Mouse (Mus musculus): ENCODE results near the gene Dap3. TPM values are rescaled to one million over a fixed set of nuclear protein-coding genes. Genes with fewer than 3 reads are reported as not detected.
"Not testable (repeated sequence)": the region's sequence is repeated elsewhere in the genome, so short reads cannot be mapped to it uniquely, and the experiment has no call there.

The Dap3 gene
- polyA plus RNA-seq, 2 experiments = 55.2 to 102 TPM

- H3K9me3 ChIP-seq (ENCODE audit: control insufficient read depth, low read length) = no peaks in the 10 kb centered on the region
- TF ChIP-seq EP300 (IDR thresholded peaks at IDR 0.05; ENCODE audit: low read depth) = no peak
- TF ChIP-seq CTCF (IDR thresholded peaks at IDR 0.05; ENCODE audit: low read depth) = no peak
- no peaks in the 10 kb centered on the region for H3K27me3 ChIP-seq (ENCODE audit: control insufficient read depth, insufficient read depth, low read length)
- H3K4me2 ChIP-seq (ENCODE audit: low read depth) = peak overlapping the region; percentile 92
- ATAC-seq (ENCODE audit: insufficient read depth) (no peak), DNase-seq (ENCODE audit: low read depth in 3 of 3, low spot score in 3 of 3) (no peak)
- peaks cover 3 to 9% of the 10 kb centered on the region in 2 experiments; a peak in 1 of 4 replicates for H3K4me1 ChIP-seq (replicated peaks; ENCODE audit: control insufficient read depth in 2 of 2, insufficient read depth in 2 of 2, low read length in 1 of 2)
- H3K36me3 ChIP-seq (replicated peaks; ENCODE audit: control insufficient read depth, insufficient read depth, low read depth) = peaks cover 26% of the 10 kb centered on the region
- H3K4me3 ChIP-seq (ENCODE audit: insufficient read depth in 1 of 2, low read depth in 2 of 2, low read length in 2 of 2) = peak overlapping the region in 1 of 2 experiments; percentile 76; a peak in 1 of 4 replicates
- no peak overlapping the region for H3K27ac ChIP-seq
- WGBS (ENCODE audit: insufficient replicate concordance) = 78% methylated on average over 7 of the region's 7 CpGs
- H3K9ac ChIP-seq (replicated peaks) = no peak overlapping the region
Observed at GRCm38 (mm10) chr3:88912585-88912984, 38.4 kb downstream of the Dap3 start.

GRCm38 (mm10) chr3:88906393-88907159 is 44.4 kb downstream of the Dap3 start:
- no peaks in the 10 kb centered on the region for H3K27me3 ChIP-seq (ENCODE audit: control insufficient read depth, insufficient read depth, low read length)
- no peak for DNase-seq (ENCODE audit: low read depth in 3 of 3, low spot score in 3 of 3)
- no peak for TF ChIP-seq EP300 (IDR thresholded peaks at IDR 0.05; ENCODE audit: low read depth)
- no peak for TF ChIP-seq CTCF (IDR thresholded peaks at IDR 0.05; ENCODE audit: low read depth)
- whole genome bisulfite sequencing (ENCODE audit: insufficient replicate concordance) = 75% methylated on average over 6 of the region's 6 CpGs
- H3K36me3 ChIP-seq (replicated peaks; ENCODE audit: control insufficient read depth, insufficient read depth, low read depth) = peaks cover 60% of the 10 kb centered on the region
- no peak overlapping the region for H3K4me3 ChIP-seq (ENCODE audit: insufficient read depth in 1 of 2, low read depth in 2 of 2, low read length in 2 of 2)
- ATAC-seq (ENCODE audit: insufficient read depth) = no peak
- H3K9ac ChIP-seq (replicated peaks) = no peak overlapping the region
- H3K4me1 ChIP-seq (replicated peaks; ENCODE audit: control insufficient read depth in 2 of 2, insufficient read depth in 2 of 2, low read length in 1 of 2) = no peaks in the 10 kb centered on the region
- H3K9me3 ChIP-seq (ENCODE audit: control insufficient read depth, low read length) = no peaks in the 10 kb centered on the region
- H3K4me2 ChIP-seq (ENCODE audit: low read depth) = no peak overlapping the region
- no peak overlapping the region for H3K27ac ChIP-seq

GRCm38 (mm10) chr3:88905741-88906140 is 45.2 kb downstream of the Dap3 start:
- ATAC-seq (ENCODE audit: insufficient read depth) (no peak), DNase-seq (ENCODE audit: low read depth in 3 of 3, low spot score in 3 of 3) (no peak)
- Histone ChIP-seq H3K36me3 (replicated peaks; ENCODE audit: control insufficient read depth, insufficient read depth, low read depth) (peaks cover 65% of the 10 kb centered on the region), H3K9ac (replicated peaks) (no peak overlapping the region), H3K4me2 (ENCODE audit: low read depth) (no peak overlapping the region), H3K4me1 (replicated peaks; ENCODE audit: control insufficient read depth in 2 of 2, insufficient read depth in 2 of 2, low read length in 1 of 2) (no peaks in the 10 kb centered on the region), H3K9me3 (ENCODE audit: control insufficient read depth, low read length) (no peaks in the 10 kb centered on the region), H3K4me3 (ENCODE audit: insufficient read depth in 1 of 2, low read depth in 2 of 2, low read length in 2 of 2) (no peak overlapping the region), H3K27ac (no peak overlapping the region), H3K27me3 (ENCODE audit: control insufficient read depth, insufficient read depth, low read length) (no peaks in the 10 kb centered on the region)
- no peak for TF ChIP-seq EP300 (IDR thresholded peaks at IDR 0.05; ENCODE audit: low read depth)
- no peak for TF ChIP-seq CTCF (IDR thresholded peaks at IDR 0.05; ENCODE audit: low read depth)
- 74% methylated on average over 2 of the region's 2 CpGs for WGBS (ENCODE audit: insufficient replicate concordance)

GRCm38 (mm10) chr3:88905209-88905608 is 45.8 kb downstream of the Dap3 start:
- H3K27ac ChIP-seq = no peak overlapping the region
- H3K4me1 ChIP-seq (replicated peaks; ENCODE audit: control insufficient read depth in 2 of 2, insufficient read depth in 2 of 2, low read length in 1 of 2) = no peaks in the 10 kb centered on the region
- H3K27me3 ChIP-seq (ENCODE audit: control insufficient read depth, insufficient read depth, low read length) = no peaks in the 10 kb centered on the region
- H3K4me3 ChIP-seq (ENCODE audit: insufficient read depth in 1 of 2, low read depth in 2 of 2, low read length in 2 of 2) = no peak overlapping the region
- TF ChIP-seq CTCF (IDR thresholded peaks at IDR 0.05; ENCODE audit: low read depth) (no peak), EP300 (IDR thresholded peaks at IDR 0.05; ENCODE audit: low read depth) (no peak)
- no peak overlapping the region for H3K9ac ChIP-seq (replicated peaks)
- H3K4me2 ChIP-seq (ENCODE audit: low read depth) = no peak overlapping the region
- ATAC-seq (ENCODE audit: insufficient read depth) = no peak
- no peaks in the 10 kb centered on the region for H3K9me3 ChIP-seq (ENCODE audit: control insufficient read depth, low read length)
- WGBS (ENCODE audit: insufficient replicate concordance) = 78% methylated on average over 6 of the region's 6 CpGs
- DNase-seq (ENCODE audit: low read depth in 3 of 3, low spot score in 3 of 3) = no peak
- peaks cover 63% of the 10 kb centered on the region for H3K36me3 ChIP-seq (replicated peaks; ENCODE audit: control insufficient read depth, insufficient read depth, low read depth)

- H3K27me3 ChIP-seq (ENCODE audit: control insufficient read depth, insufficient read depth, low read length) = no peaks in the 10 kb centered on the region
- no peak for ATAC-seq (ENCODE audit: insufficient read depth)
- peaks cover 59% of the 10 kb centered on the region for H3K36me3 ChIP-seq (replicated peaks; ENCODE audit: control insufficient read depth, insufficient read depth, low read depth)
Observed at GRCm38 (mm10) chr3:88904803-88905202, 46.2 kb downstream of the Dap3 start.

GRCm38 (mm10) chr3:88893011-88893410 is 58.0 kb downstream of the Dap3 start:
- not testable (repeated sequence) for H3K27me3 ChIP-seq (ENCODE audit: control insufficient read depth, insufficient read depth, low read length); DNase-seq (ENCODE audit: low read depth in 3 of 3, low spot score in 3 of 3); H3K4me3 ChIP-seq (ENCODE audit: insufficient read depth in 1 of 2, low read depth in 2 of 2, low read length in 2 of 2); ATAC-seq (ENCODE audit: insufficient read depth); H3K4me2 ChIP-seq (ENCODE audit: low read depth); H3K4me1 ChIP-seq (replicated peaks; ENCODE audit: control insufficient read depth in 2 of 2, insufficient read depth in 2 of 2, low read length in 1 of 2); H3K9ac ChIP-seq (replicated peaks); H3K9me3 ChIP-seq (ENCODE audit: control insufficient read depth, low read length); H3K27ac ChIP-seq
- peaks cover 12% of the 10 kb centered on the region for H3K36me3 ChIP-seq (replicated peaks; ENCODE audit: control insufficient read depth, insufficient read depth, low read depth)
- 85% methylated on average over 7 of the region's 7 CpGs for WGBS (ENCODE audit: insufficient replicate concordance)

More at GRCm38 (mm10) chr3:88904803-88905202, 46.2 kb downstream of the Dap3 start:
- H3K9ac ChIP-seq (replicated peaks) = no peak overlapping the region
- no peak overlapping the region for H3K4me3 ChIP-seq (ENCODE audit: insufficient read depth in 1 of 2, low read depth in 2 of 2, low read length in 2 of 2)
- no peak for DNase-seq (ENCODE audit: low read depth in 3 of 3, low spot score in 3 of 3)
- no peaks in the 10 kb centered on the region for H3K9me3 ChIP-seq (ENCODE audit: control insufficient read depth, low read length)
- 87% methylated on average over 3 of the region's 3 CpGs for WGBS (ENCODE audit: insufficient replicate concordance)
- H3K27ac ChIP-seq = no peak overlapping the region
- no peak overlapping the region for H3K4me2 ChIP-seq (ENCODE audit: low read depth)
- H3K4me1 ChIP-seq (replicated peaks; ENCODE audit: control insufficient read depth in 2 of 2, insufficient read depth in 2 of 2, low read length in 1 of 2) = no peaks in the 10 kb centered on the region
- TF ChIP-seq CTCF (IDR thresholded peaks at IDR 0.05; ENCODE audit: low read depth) (no peak), EP300 (IDR thresholded peaks at IDR 0.05; ENCODE audit: low read depth) (no peak)

GRCm38 (mm10) chr3:88882536-88882935 is 68.4 kb downstream of the Dap3 start:
- H3K9me3 ChIP-seq (ENCODE audit: control insufficient read depth, low read length); DNase-seq (ENCODE audit: low read depth in 3 of 3, low spot score in 3 of 3): not testable (repeated sequence)
- 86% methylated on average over 4 of the region's 4 CpGs for WGBS (ENCODE audit: insufficient replicate concordance)

More at GRCm38 (mm10) chr3:88882536-88882935, 68.4 kb downstream of the Dap3 start:
- not testable (repeated sequence) for H3K4me1 ChIP-seq (replicated peaks; ENCODE audit: control insufficient read depth in 2 of 2, insufficient read depth in 2 of 2, low read length in 1 of 2); ATAC-seq (ENCODE audit: insufficient read depth); H3K27me3 ChIP-seq (ENCODE audit: control insufficient read depth, insufficient read depth, low read length); H3K4me3 ChIP-seq (ENCODE audit: insufficient read depth in 1 of 2, low read depth in 2 of 2, low read length in 2 of 2); H3K27ac ChIP-seq; H3K9ac ChIP-seq (replicated peaks); H3K36me3 ChIP-seq (replicated peaks; ENCODE audit: control insufficient read depth, insufficient read depth, low read depth); H3K4me2 ChIP-seq (ENCODE audit: low read depth)

Data from liver, embryonic 14.5 days (tissue).